Comparison of ENCODE assay signal across 19 mouse cellular contexts in the genomic region with DNA sequence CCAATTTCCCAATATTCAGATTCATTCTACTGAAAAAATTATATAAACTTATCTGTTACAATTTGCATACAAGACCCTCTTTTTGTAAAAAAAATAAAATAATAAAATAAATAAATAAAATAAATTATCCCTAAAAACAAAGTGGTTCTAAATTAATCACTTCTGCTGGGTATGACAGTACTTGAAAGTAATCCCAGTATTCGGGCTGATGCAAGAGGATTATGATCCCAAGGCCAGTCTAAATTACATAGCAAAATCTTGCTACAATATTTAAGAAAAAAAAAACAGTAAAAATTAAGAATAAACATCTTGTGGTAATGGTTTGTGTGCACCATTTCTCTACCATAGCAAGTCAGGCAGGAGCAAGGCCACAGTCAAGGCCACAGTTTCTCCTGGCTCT.
A peak's percentile ranks its signal among the peaks of the same experiment; 100 is the strongest.
DNase-seq lines count a peak whose midpoint lies in the region; TF ChIP-seq lines count a peak whose summit lies in the region.
"Had no signal": no experiment of that assay in that cellular context is flagged by ENCODE, and none has a peak within 500 bp of the region (broad histone marks: within the 10 kb centered on the region; RNA-seq: fewer than 3 reads in every experiment).

No protein-coding gene starts in this region.

- no peak for DNase-seq in gastrocnemius, adult 2 months
- no peak for DNase-seq in gastrocnemius, postnatal 4 days (ENCODE audit: low spot score in 2 of 2)
- peak; percentile 58 for DNase-seq in adipocyte (ENCODE audit: low spot score)
- DNase-seq in lung, adult 18-20 months: no peak
- DNase-seq in lung, postnatal 14 days: no peak
- DNase-seq: adrenal gland, adult 2 months; adrenal gland, postnatal 10 days; adrenal gland, postnatal 25 days; cerebellum, adult 11 months; cerebellum, adult 18-20 months; cerebellum, adult 8-10 months; cerebellum, adult 9-11 months; cerebellum, postnatal 14 days; cerebellum, postnatal 36 days; forebrain, postnatal 0 days had no signal

- TF ChIP-seq CTCF in gastrocnemius, adult 2 months (IDR thresholded peaks at IDR 0.05): no peak

- intact Hi-C loops in gastrocnemius, adult 2 months (cut with DNase I): no loop called here

- H3K4me3 ChIP-seq in gastrocnemius, adult 2 months: no peak overlapping the region
- H3K4me3 ChIP-seq: embryonic facial prominence, embryonic 13.5 days; embryonic facial prominence, embryonic 15.5 days; forebrain, embryonic 13.5 days; forebrain, embryonic 15.5 days had no signal

- 0 out of 2 replicates have a peak overlapping the region, but pooled peaks have one; percentile 16 for H3K27ac ChIP-seq in gastrocnemius, adult 2 months
- H3K27ac ChIP-seq: embryonic facial prominence, embryonic 13.5 days; embryonic facial prominence, embryonic 15.5 days; forebrain, embryonic 13.5 days; forebrain, embryonic 15.5 days had no signal
